Mouse (Mus musculus) stomach, postnatal 0 days (tissue): ENCODE measurements around the gene Tpte. TPM values are rescaled to one million over a fixed set of nuclear protein-coding genes. Genes with fewer than 3 reads are reported as not detected.

Source experiments
- ATAC-seq: fragments of 200-750 bp; cut with Nextera tagmentation; 2 replicates; pipeline ENCODE4 v1.8.0; 2017; ENCODE audit not compliant: low FRiP score, low TSS enrichment
- DNase-seq: peaks from one replicate; pipeline ENCODE4 v3.0.0-alpha.2; 2016; ENCODE audit warnings: low spot score
- H3K27ac ChIP-seq: fragments of 300-500 bp; sonication (generic); replicated peaks from 2 replicates; pipeline ENCODE4 v1.5.1; 2014; ENCODE audit warnings: mild to moderate bottlenecking, control low read depth
- H3K27me3 ChIP-seq: fragments of 300-500 bp; sonication (generic); 2 replicates; pipeline ENCODE4 v1.6.1; 2014; ENCODE audit warnings: low read length; ENCODE audit not compliant: control insufficient read depth, insufficient read depth
- H3K36me3 ChIP-seq: fragments of 300-500 bp; sonication (generic); 2 replicates; pipeline ENCODE4 v1.6.1; 2014; ENCODE audit warnings: low read length, mixed read lengths; ENCODE audit not compliant: control insufficient read depth, insufficient read depth
- H3K4me1 ChIP-seq: fragments of 300-500 bp; sonication (generic); replicated peaks from 2 replicates; pipeline ENCODE4 v1.6.1; 2014; ENCODE audit warnings: antibody characterized with exemption; ENCODE audit not compliant: control insufficient read depth, insufficient read depth
- H3K4me2 ChIP-seq: fragments of 300-500 bp; sonication (generic); replicated peaks from 2 replicates; pipeline ENCODE4 v1.6.1; 2014; ENCODE audit warnings: low read depth, mild to moderate bottlenecking, control low read depth, moderate library complexity
- H3K4me3 ChIP-seq: fragments of 300-500 bp; sonication (generic); 2 replicates; pipeline ENCODE4 v1.5.1; 2014; ENCODE audit warnings: low read depth, low read length, control low read depth
- H3K9ac ChIP-seq: fragments of 300-500 bp; sonication (generic); 2 replicates; pipeline ENCODE4 v1.6.1; 2014; ENCODE audit warnings: mild to moderate bottlenecking, low read length, control low read depth, mixed read lengths
- H3K9me3 ChIP-seq: fragments of 300-500 bp; sonication (generic); 2 replicates; pipeline ENCODE4 v1.6.1; 2016; ENCODE audit warnings: low read length; ENCODE audit not compliant: control insufficient read depth
- CTCF ChIP-seq: IDR thresholded peaks from 2 replicates; pipeline ENCODE4 v1.5.1; 2016; ENCODE audit warnings: antibody characterized with exemption, low read depth, mild to moderate bottlenecking, moderate library complexity
- EP300 ChIP-seq: optimal IDR thresholded peaks from 2 replicates; pipeline ENCODE3; 2016; ENCODE audit warnings: antibody characterized with exemption
- WGBS: fragments of 180-500 bp; shearing (Covaris S2); extraction: QIAGEN DNeasy Blood & Tissue Kit; methylation state at CpG from one replicate; pipeline ENCODE4 v1.1.7; 2014; 5-methylcytosine and 5-hydroxymethylcytosine counted together
- polyA plus RNA-seq: library from polyadenylated mRNA; unstranded; fragments of >200 nt; fragmentation: Nextera tagmentation; extraction: Ambion mirVana; gene quantifications from 2 replicates; pipeline ENCODE4 v1.2.1, GENCODE M21; 2015

Tpte gene
- polyA plus RNA-seq, 1 experiment from 2014 or later, result not detected

- no peak overlapping the region for H3K9ac ChIP-seq
- WGBS, result 91% methylated on average over 2 of the region's 2 CpGs
- peak; percentile 20 for TF ChIP-seq CTCF
- TF ChIP-seq EP300, result no peak
- DNase-seq, result no peak
- no peaks in the 10 kb centered on the region for H3K36me3 ChIP-seq
- no peaks in the 10 kb centered on the region for H3K9me3 ChIP-seq
- H3K4me2 ChIP-seq, result no peak overlapping the region
- H3K4me3 ChIP-seq, result no peak overlapping the region
- no peaks in the 10 kb centered on the region for H3K4me1 ChIP-seq
- ATAC-seq, result no peak
- no peak overlapping the region for H3K27ac ChIP-seq
- no peaks in the 10 kb centered on the region for H3K27me3 ChIP-seq
Measured at GRCm38 (mm10) chr8:22403235-22403634, 120.0 kb downstream of the Tpte start.

- 62% methylated on average over 6 of the region's 6 CpGs for WGBS
Measured at GRCm38 (mm10) chr8:22405733-22406132, 122.5 kb downstream of the Tpte start.

GRCm38 (mm10) chr8:22410688-22411281 is 127.5 kb downstream of the Tpte start:
- Histone ChIP-seq H3K9ac (peak overlapping the region; percentile 92), H3K27ac (no peak overlapping the region; the same call in 1 of the 2 replicates), H3K4me2 (peak overlapping the region; percentile 60), H3K27me3 (no peaks in the 10 kb centered on the region), H3K9me3 (no peaks in the 10 kb centered on the region), H3K4me1 (no peaks in the 10 kb centered on the region), H3K4me3 (peak overlapping the region; percentile 81), H3K36me3 (peaks cover 2% of the 10 kb centered on the region; the same call in 1 of the 2 replicates)
- DNase-seq (no peak), ATAC-seq (no peak)
- TF ChIP-seq EP300 (no peak), CTCF (no peak)
- WGBS, result 12% methylated on average over 16 of the region's 16 CpGs

More at GRCm38 (mm10) chr8:22405733-22406132, 122.5 kb downstream of the Tpte start:
- H3K4me1 ChIP-seq, result no peaks in the 10 kb centered on the region
- no peak for DNase-seq
- H3K4me3 ChIP-seq, result no peak overlapping the region
- ATAC-seq, result no peak
- H3K9me3 ChIP-seq, result no peaks in the 10 kb centered on the region
- H3K27me3 ChIP-seq, result no peaks in the 10 kb centered on the region
- H3K27ac ChIP-seq, result no peak overlapping the region
- H3K9ac ChIP-seq, result no peak overlapping the region
- TF ChIP-seq EP300, result no peak
- TF ChIP-seq CTCF, result no peak
- H3K36me3 ChIP-seq, result no peaks in the 10 kb centered on the region
- H3K4me2 ChIP-seq, result no peak overlapping the region

GRCm38 (mm10) chr8:22411282-22411702 is 128.1 kb downstream of the Tpte start, which contains the start of gene Mrps31:
Gene Mrps31, plus strand, starts transcription at chr8:22411361.
- under 1% methylated on average over 25 of the region's 25 CpGs for WGBS
- ATAC-seq (peak; percentile 91), DNase-seq (peak; percentile 83)
- peaks cover 6% of the 10 kb centered on the region; the same call in 1 of the 2 replicates for H3K36me3 ChIP-seq
- no peaks in the 10 kb centered on the region for H3K27me3 ChIP-seq
- H3K4me3 ChIP-seq, result peak within 1 kb of the TSS; percentile 81
- no peaks in the 10 kb centered on the region for H3K4me1 ChIP-seq
- peak within 1 kb of the TSS; percentile 92 for H3K9ac ChIP-seq
- H3K27ac ChIP-seq, result peak within 1 kb of the TSS; percentile 90
- peak within 1 kb of the TSS; percentile 60 for H3K4me2 ChIP-seq
- H3K9me3 ChIP-seq, result no peaks in the 10 kb centered on the region
- TF ChIP-seq EP300 (no peak), CTCF (peak; percentile 13; the same call in 1 of the 2 replicates)

- no peak for DNase-seq
- no peaks in the 10 kb centered on the region for H3K9me3 ChIP-seq
- H3K27ac ChIP-seq, result peak overlapping the region; percentile 90; the same call in 1 of the 2 replicates
Measured at GRCm38 (mm10) chr8:22411971-22412370, 128.7 kb downstream of the Tpte start.

More at GRCm38 (mm10) chr8:22411971-22412370, 128.7 kb downstream of the Tpte start:
- ATAC-seq, result no peak
- TF ChIP-seq CTCF (no peak), EP300 (no peak)
- Histone ChIP-seq H3K27me3 (no peaks in the 10 kb centered on the region), H3K4me1 (no peaks in the 10 kb centered on the region), H3K36me3 (peaks cover 7% of the 10 kb centered on the region; the same call in 1 of the 2 replicates), H3K9ac (peak overlapping the region; percentile 92), H3K4me3 (peak overlapping the region; percentile 81), H3K4me2 (peak overlapping the region; percentile 60)
- WGBS, result 12% methylated on average over 8 of the region's 8 CpGs

Other genes with a start within 250 kb of the Tpte start
- 5.1 and 5.9 TPM in 2 replicates for gene Atp7b, start 223.1 kb upstream of the Tpte start, polyA plus RNA-seq
- 14.6 and 16.1 TPM in 2 replicates for gene Alg11, start 222.7 kb upstream of the Tpte start, polyA plus RNA-seq
- 0.21 and 0.23 TPM in 2 replicates for gene Nek5, start 158.4 kb upstream of the Tpte start, polyA plus RNA-seq
- gene Nek3, start 117.0 kb upstream of the Tpte start, polyA plus RNA-seq, result 2.6 TPM in 2 replicates
- 14.7 and 17.0 TPM in 2 replicates for gene Ckap2, start 97.6 kb upstream of the Tpte start, polyA plus RNA-seq
- gene Vps36, start 90.6 kb upstream of the Tpte start, polyA plus RNA-seq, result 29.4 and 30.8 TPM in 2 replicates
- gene Thsd1, start 56.1 kb upstream of the Tpte start, polyA plus RNA-seq, result 7.3 and 8.0 TPM in 2 replicates
- 13.0 and 13.1 TPM in 2 replicates for gene Slc25a15, start 115.2 kb downstream of the Tpte start, polyA plus RNA-seq
- gene Mrps31, start 127.9 kb downstream of the Tpte start, polyA plus RNA-seq, result 38.2 and 39.1 TPM in 2 replicates